Mouse (Mus musculus) megakaryocyte, embryonic 14.5 days (primary cell): ENCODE measurements around the gene Cacng4. TPM values are rescaled to one million over a fixed set of nuclear protein-coding genes. Genes with fewer than 3 reads are reported as not detected.

Experiments used
- H3K27me3 ChIP-seq: replicated peaks from 2 replicates; pipeline ENCODE3; 2012; ENCODE audit warnings: inconsistent platforms
- H3K36me3 ChIP-seq: replicated peaks from 2 replicates; pipeline ENCODE3; 2012; ENCODE audit warnings: low read length, inconsistent platforms, mixed read lengths
- H3K4me1 ChIP-seq: 2 replicates; pipeline ENCODE4 v1.6.1; 2012; ENCODE audit warnings: inconsistent platforms
- H3K4me3 ChIP-seq: replicated peaks from 2 replicates; pipeline ENCODE3; 2012; ENCODE audit warnings: moderate library complexity, mild to moderate bottlenecking, inconsistent platforms
- H3K9me3 ChIP-seq: 2 replicates; pipeline ENCODE4 v1.6.1; 2012; ENCODE audit warnings: inconsistent platforms
- FLI1 ChIP-seq: IDR thresholded peaks from 2 replicates; pipeline ENCODE4 v1.6.1; 2012; ENCODE audit warnings: low read length, inconsistent platforms, mixed read lengths
- GATA1 ChIP-seq: IDR thresholded peaks from 3 replicates; pipeline ENCODE4 v1.6.1; 2012; ENCODE audit warnings: mixed read lengths, low read length, inconsistent platforms, borderline replicate concordance
- polyA plus RNA-seq: library from polyadenylated mRNA; stranded (reverse); fragments of >175 nt; gene quantifications from 2 replicates; pipeline ENCODE4 v1.2.3, GENCODE M21; 2012; ENCODE audit warnings: low replicate concordance; ENCODE audit not compliant: insufficient read depth

The Cacng4 gene
- polyA plus RNA-seq, 1 experiment, result 0.09 TPM

DNA sequence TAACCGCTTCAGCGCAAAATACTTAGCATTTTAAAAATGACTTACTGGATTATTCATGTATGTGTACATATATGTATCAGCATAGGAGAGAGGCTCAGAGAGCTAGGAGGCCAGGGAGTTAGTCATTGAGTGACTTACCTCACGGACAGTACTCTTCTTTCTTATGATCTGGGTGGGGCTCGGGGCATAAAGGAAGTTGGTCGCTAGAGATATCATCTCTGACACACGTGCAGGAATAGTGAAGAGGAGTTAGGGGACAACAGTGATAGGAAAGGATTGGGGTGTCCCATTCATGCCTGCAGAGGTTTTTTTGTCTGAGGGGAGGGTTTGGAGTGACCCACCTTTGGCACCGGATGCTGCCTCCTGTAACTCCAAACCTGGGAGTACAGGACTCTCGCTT, 69.8 kb downstream of the Cacng4 start:
- H3K9me3 ChIP-seq, result peaks cover 20% of the 10 kb centered on the region
- H3K4me1 ChIP-seq, result peaks cover 32% of the 10 kb centered on the region
- H3K27me3 ChIP-seq, result peaks cover 46% of the 10 kb centered on the region
- H3K4me3 ChIP-seq, result no peak overlapping the region
- H3K36me3 ChIP-seq, result peaks cover 12% of the 10 kb centered on the region
- no peak for TF ChIP-seq GATA1
- TF ChIP-seq FLI1, result no peak

GRCm38 (mm10) chr11:107721057-107721456, 73.3 kb downstream of the Cacng4 start:
- Histone ChIP-seq H3K4me1 (peaks cover 20% of the 10 kb centered on the region), H3K4me3 (no peak overlapping the region), H3K36me3 (peaks cover 12% of the 10 kb centered on the region), H3K9me3 (peaks cover 43% of the 10 kb centered on the region), H3K27me3 (peaks cover 54% of the 10 kb centered on the region)
- no peak for TF ChIP-seq GATA1
- TF ChIP-seq FLI1, result no peak

GRCm38 (mm10) chr11:107720264-107721021, 73.9 kb downstream of the Cacng4 start:
- Histone ChIP-seq H3K4me1 (peaks cover 20% of the 10 kb centered on the region), H3K4me3 (peak overlapping the region; percentile 11), H3K36me3 (peaks cover 12% of the 10 kb centered on the region), H3K27me3 (peaks cover 55% of the 10 kb centered on the region), H3K9me3 (peaks cover 45% of the 10 kb centered on the region)
- TF ChIP-seq GATA1, result no peak
- TF ChIP-seq FLI1, result no peak

GRCm38 (mm10) chr11:107716332-107716938, 77.9 kb downstream of the Cacng4 start, which contains the start of gene Cacng1:
Gene Cacng1, minus strand, starts transcription at chr11:107716522.
- H3K9me3 ChIP-seq, result peaks cover 25% of the 10 kb centered on the region
- H3K4me3 ChIP-seq, result no peak within 1 kb of the TSS
- TF ChIP-seq FLI1, result no peak
- TF ChIP-seq GATA1, result no peak
- peaks cover 63% of the 10 kb centered on the region for H3K27me3 ChIP-seq
- peaks cover 19% of the 10 kb centered on the region for H3K4me1 ChIP-seq
- H3K36me3 ChIP-seq, result no peaks in the 10 kb centered on the region

GRCm38 (mm10) chr11:107714368-107714767, 80.0 kb downstream of the Cacng4 start:
- peaks cover 82% of the 10 kb centered on the region for H3K27me3 ChIP-seq
- no peak for TF ChIP-seq FLI1
- TF ChIP-seq GATA1, result no peak
- peak overlapping the region; percentile 20 for H3K4me3 ChIP-seq
- no peaks in the 10 kb centered on the region for H3K36me3 ChIP-seq
- H3K9me3 ChIP-seq, result peaks cover 31% of the 10 kb centered on the region
- H3K4me1 ChIP-seq, result peaks cover 6% of the 10 kb centered on the region

DNA sequence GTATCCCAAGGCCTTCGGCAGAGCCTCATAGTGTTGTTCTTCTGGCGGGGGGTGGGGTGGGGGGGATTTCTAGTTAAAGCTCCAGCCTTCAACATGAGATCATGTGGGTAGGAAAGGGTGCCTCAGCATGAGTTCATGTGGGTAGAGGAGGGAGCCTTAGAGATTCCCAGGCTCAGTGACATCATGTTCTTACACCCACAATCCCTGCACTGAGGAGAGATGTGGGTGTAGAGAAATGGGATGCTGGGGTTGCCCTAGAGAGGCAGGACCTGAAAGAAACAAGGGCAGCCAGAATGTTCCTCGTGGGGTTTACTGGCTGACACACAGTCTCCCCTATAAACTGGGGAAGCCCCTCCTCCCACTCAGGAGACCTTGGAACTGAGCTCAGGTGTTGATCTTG, 84.0 kb downstream of the Cacng4 start:
- H3K27me3 ChIP-seq, result peaks cover 82% of the 10 kb centered on the region
- peaks cover 6% of the 10 kb centered on the region for H3K4me1 ChIP-seq
- H3K4me3 ChIP-seq, result no peak overlapping the region
- H3K36me3 ChIP-seq, result no peaks in the 10 kb centered on the region
- peaks cover 23% of the 10 kb centered on the region for H3K9me3 ChIP-seq
- TF ChIP-seq FLI1 (no peak), GATA1 (no peak)

DNA sequence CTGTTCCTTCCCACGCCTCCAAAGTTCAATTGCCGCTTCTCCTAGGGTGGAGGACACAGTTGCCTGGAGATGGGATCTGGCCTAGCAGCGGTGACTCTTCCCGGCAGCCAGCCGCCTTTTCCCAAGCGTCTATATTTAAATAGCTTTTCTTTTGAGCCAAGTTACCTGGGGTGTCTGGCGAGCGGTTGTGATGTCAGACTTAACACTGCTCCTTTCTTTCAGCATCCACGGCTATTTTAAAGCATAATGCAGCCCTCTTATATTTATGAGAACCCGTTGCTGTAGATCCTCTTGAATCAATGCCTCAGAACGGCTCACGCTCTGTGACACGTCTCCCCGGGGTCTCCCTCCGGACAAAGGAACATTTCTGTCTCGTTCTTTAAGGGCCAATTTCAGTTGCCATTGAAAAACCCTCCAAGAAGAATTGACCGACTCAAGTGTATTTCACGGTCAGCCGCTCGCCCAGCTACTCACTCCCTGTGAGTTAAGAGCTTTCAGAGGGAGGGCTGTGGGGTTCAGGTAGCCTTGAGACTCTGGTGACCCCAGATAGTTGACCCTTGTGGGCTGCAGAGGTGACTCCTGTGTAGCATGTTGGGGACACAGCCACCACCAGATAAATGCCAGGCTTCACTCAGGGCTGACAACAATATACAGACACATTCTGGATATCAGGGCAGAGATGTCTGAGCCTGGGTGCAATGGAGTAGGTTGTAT, 86.3 kb downstream of the Cacng4 start:
- Histone ChIP-seq H3K36me3 (no peaks in the 10 kb centered on the region), H3K4me1 (peaks cover 22% of the 10 kb centered on the region), H3K4me3 (no peak overlapping the region), H3K27me3 (peaks cover 89% of the 10 kb centered on the region), H3K9me3 (peaks cover 23% of the 10 kb centered on the region)
- no peak for TF ChIP-seq GATA1
- no peak for TF ChIP-seq FLI1

DNA sequence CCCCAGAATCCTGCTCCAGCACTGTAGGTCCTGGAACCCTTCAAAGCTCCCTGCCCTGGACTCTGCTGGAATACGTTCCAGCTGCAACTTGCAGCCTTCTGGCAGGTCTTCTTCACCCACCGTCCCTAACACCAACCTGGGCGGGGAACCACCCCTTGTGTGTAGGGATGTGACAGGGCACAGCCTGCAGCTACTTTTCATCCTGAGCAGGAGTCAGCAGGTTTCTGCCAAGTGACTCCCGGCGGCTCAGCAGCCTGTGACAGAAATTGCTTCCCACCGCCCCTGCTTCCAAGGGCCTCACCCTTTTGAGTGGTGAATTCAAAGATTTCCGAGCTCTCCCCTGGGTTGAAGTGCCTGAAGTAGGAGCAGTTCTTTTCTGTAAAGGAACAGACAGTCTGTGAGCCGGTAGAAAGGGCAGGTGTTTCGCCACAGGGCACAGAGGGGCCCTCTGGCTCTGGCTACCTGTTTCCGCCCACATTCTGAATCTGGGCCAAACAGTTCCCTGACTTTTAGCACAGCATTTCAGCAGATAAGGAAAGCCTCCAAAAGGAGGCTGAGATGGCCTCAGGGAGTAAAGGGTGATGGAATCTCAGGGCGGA, 88.8 kb downstream of the Cacng4 start:
- H3K9me3 ChIP-seq, result peaks cover 34% of the 10 kb centered on the region
- no peaks in the 10 kb centered on the region for H3K36me3 ChIP-seq
- TF ChIP-seq GATA1 (no peak), FLI1 (no peak)
- H3K4me1 ChIP-seq, result peaks cover 19% of the 10 kb centered on the region
- H3K27me3 ChIP-seq, result peaks cover 92% of the 10 kb centered on the region
- no peak overlapping the region for H3K4me3 ChIP-seq

DNA sequence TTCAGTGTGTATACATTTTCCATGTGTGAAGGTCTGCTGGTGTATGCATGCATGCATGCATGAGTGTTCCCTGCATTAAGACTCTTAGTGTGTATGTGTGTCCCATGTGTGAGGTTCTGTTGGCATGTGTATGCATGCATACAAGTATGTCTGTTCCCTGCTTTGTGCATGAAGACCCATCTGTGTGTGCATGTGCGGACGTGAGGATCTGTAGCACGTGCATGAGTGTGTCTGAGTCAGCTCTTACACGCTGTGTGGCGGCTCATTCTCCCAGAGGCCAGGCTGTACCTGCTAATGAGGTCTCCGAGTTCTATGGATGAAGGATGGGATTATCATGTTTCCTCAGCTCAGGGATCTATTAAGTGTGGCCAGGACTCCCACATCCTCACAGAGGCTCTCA, 89.3 kb downstream of the Cacng4 start:
- peaks cover 39% of the 10 kb centered on the region for H3K9me3 ChIP-seq
- peaks cover 19% of the 10 kb centered on the region for H3K4me1 ChIP-seq
- H3K36me3 ChIP-seq, result no peaks in the 10 kb centered on the region
- peaks cover 92% of the 10 kb centered on the region for H3K27me3 ChIP-seq
- no peak overlapping the region for H3K4me3 ChIP-seq
- TF ChIP-seq GATA1 (no peak), FLI1 (no peak)
